Mouse (Mus musculus): ENCODE results near the gene Mia3.
"Not testable (repeated sequence)": the region's sequence is repeated elsewhere in the genome, so short reads cannot be mapped to it uniquely, and the experiment has no call there.

Gene Mia3

DNA sequence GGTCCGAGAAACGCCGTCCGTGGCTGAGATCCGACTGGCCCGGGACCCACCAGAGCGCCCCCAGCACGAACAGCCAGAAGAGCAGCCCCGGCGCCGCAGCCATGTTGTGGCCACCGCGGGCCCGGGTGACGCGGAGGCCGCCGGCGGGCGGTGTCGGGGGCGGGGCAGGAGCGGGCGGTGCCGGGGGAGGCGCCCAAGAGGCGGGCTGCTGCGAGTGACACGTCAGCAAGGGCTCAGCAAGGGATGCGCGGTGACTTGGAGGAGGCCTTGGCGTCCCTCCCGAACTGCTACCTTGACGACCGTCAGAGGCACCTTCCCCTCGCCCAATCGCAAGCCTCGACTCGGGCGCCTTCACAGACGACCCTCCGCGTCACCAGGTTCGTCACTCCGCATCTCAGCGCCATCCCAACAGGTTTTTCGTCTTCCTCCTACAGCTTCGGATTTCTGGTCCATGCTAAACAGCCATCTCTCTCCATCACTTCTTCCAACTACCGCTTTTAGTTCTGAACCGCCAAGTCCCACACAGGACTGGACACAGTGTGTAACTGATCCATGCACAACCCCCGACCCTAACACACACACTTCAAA, at the start of gene Mia3:
Mia3 (minus strand) TSS at position 127 of the 588 bp plus-strand sequence.
- peak; percentile 95 for DNase-seq (ENCODE audit: low read depth, low spot score)

DNA sequence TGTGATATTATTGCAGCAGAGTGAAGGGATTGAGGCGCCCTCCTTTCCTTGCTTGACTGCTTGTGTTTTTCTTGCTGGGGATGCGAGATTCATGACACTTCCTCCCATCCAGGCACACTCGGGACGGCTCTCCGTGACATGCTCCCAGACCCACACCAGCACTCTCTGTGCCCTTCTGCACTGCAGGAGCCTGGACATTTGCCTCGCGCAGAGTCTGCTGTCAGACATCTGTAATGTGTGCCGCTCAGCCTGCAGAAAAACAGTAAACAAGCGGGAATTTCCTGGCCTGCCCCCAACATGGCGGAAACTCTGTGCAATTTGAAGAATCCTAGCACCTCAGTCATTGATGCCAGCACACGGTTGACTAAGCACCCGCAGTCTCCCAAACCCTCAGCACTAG, 48.5 kb upstream of the Mia3 start, which contains the start of gene Hhipl2:
Hhipl2 (plus strand) TSS at position 343 of the 400 bp plus-strand sequence.
- no peak for DNase-seq (ENCODE audit: low read depth, low spot score)

DNA sequence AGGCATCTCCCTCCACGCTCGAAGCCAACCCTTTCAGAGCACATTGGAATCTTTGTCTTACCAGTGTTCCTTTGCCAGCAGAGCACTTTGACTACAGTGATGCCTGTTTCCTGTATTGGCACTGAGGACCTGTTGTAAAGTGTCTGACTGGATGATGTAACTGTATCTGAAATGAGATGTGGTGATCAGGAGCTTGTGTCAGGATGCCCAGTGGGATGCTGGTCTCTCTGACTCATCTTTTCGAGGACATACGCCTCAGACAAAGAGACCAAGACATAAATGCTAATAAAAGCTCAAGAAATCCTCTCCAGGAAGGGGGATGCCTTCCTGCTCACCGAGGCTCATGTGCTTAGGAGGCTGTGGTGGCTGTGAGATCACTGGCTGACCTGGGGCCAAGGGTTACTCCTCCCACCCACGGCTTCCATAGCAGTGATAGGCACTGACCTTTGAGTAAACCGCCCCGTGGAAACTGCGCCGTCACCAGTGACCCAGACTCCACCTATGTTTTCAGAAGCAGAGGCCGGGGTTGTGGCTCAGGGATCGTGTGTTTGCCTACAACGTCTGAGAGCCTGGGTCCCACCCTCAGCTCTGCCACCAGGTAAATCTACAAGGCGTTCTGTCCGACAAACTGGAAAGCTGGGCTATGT, 44.9 kb upstream of the Mia3 start:
- DNase-seq (ENCODE audit: low read depth, low spot score) = no peak

GRCm38 (mm10) chr1:183403396-183403795, 34.0 kb upstream of the Mia3 start:
- no peak for DNase-seq (ENCODE audit: low read depth, low spot score)

DNA sequence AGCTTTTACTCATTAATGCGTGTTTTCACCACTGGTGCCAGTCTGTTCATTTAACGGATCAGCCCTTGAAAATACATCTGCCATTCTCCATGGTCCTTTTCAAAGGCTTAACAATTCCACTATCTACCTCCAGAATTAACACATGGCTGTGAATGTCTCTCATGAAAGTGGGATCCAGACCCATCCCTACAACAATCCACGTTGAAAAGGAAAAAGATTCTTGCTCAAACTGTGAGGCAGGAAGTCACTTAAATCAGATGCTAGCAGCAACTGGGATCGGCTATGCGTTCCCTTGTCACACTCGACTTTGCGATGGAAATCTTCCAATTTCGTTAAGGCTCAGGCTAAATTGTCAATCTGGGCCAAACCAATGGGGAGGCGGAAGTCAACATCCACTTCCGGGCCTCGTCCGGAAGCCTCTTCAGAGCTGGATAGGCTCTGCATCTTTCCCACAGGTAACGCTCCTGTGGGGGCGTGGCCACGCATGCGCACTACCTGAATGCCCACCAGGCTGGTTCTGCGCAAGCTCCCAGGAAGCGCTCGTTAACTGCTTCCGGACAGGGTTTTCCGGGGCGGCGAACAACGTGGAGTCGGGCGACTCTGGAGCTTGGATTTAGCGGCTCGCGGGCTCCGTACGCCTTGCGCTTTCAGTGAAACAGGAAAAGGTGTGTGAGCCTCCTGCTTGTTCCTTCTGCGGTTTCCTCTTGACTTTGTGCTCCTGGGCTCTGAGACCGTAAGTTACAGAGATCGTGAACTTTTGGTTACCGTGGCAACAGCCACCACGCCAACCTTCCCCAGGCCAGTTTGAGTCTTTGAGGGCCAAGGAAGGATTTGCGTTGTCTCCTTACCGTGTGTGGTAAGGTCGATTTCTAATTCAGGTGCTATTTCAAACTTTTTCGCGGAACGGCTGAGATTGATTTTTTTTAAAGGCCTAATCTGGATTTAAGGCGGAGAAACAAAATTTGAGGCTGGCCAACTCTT, 19.4 kb upstream of the Mia3 start, which contains the start of gene Taf1a:
Taf1a (plus strand) TSS at position 556 of the 981 bp plus-strand sequence.
- peak; percentile 95 for DNase-seq (ENCODE audit: low read depth, low spot score)

DNA sequence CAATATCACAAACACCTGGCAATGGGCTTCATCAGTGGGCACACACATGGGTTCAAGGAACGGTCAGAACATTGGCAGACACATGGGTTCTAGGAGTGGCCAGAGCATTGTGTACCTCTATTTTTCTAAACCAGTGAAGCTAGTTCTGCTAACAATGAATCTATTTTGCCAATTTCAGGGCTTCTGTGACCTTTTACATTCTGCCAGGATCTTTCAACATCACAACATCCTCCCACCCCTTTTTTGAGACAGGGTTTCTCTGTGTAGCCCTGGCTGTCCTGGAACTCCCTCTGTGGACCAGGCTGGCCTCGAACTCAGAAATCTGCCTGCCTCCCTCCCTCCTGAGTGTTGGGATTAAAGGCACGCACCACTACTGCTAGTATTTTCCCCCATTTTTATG, 18.1 kb upstream of the Mia3 start:
- DNase-seq (ENCODE audit: low read depth, low spot score) = not testable (repeated sequence)

DNA sequence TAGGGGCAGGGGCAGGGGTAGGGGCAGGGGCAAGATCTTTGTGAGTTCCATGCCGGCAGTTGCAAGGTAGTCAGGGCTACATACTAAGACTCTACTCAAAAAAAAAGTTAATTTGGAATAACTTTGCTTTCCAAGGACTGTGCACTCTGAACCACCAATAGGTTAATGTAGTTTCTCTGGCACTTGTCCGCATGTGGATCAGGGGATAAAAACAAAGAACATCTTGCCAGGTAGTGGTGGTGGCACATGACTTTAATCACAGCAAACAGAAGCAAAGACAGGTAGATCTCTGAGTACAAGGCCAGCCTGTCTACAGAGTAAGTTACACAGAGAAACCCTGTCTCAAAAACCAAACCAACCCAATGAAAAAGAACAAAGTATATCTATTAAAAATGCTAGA, 13.3 kb upstream of the Mia3 start:
- DNase-seq (ENCODE audit: low read depth, low spot score) = no peak

DNA sequence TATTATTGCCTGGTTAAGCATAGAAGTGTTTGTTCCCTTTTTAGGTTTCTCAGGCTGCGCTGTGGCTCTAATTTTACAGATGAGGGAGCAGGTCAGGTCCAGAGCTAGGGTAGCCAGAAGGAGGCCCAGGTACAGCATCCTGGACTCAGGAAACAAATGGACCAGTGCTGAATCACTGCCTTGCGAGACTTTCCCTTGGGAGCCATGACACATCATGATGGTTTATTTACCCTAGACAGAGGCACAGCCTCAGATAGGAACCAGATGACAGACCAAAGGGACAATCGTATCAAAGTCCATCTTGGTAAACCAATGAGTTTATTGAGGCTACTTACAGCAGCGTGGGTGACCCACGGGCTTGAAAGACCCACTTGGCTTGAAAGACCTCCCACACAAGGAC, 12.5 kb upstream of the Mia3 start:
- no peak for DNase-seq (ENCODE audit: low read depth, low spot score)

DNA sequence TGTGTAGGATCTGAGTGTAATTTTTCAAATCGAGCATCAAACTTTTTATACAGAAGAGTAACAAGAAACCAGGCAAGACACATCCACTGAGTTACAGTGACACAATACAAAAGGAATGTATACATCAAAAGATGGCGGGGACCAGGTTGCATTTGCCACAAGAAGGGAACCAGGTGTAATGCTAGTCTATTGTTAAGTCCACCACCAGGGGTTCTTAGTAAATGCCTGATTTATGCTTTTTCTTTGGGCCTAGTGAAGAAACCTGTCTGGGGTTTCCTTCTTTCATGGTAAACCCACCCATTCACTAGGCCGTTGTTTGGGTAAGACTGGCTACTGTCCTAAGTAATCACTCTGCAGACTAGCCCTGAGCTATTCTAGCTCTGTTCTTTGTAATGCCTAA, 10.0 kb upstream of the Mia3 start:
- DNase-seq (ENCODE audit: low read depth, low spot score) = not testable (repeated sequence)

GRCm38 (mm10) chr1:183378321-183378941, 9.1 kb upstream of the Mia3 start:
- DNase-seq (ENCODE audit: low read depth, low spot score) = no peak

GRCm38 (mm10) chr1:183377045-183377444, 7.7 kb upstream of the Mia3 start:
- no peak for DNase-seq (ENCODE audit: low read depth, low spot score)

DNA sequence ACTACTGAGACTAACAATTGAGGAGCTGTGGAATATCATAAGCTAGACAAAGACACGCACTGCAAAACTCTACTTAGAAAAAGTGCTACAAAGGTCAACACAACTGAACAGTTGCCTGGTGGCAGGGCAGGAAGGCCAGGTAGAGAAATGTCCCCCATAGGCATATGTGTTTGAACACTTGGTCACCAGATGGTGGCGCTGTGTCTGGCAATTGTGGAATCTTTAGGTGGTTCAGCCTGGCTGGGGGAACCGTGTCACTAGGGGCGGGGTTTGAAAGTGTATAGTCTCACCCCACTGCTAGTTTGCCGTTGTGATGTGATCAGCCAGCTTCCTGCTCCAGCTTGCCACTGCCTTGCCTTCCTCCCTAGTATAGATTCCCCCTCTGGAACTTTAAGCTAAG, 5.4 kb upstream of the Mia3 start:
- no peak for DNase-seq (ENCODE audit: low read depth, low spot score)

- no peak for DNase-seq (ENCODE audit: low read depth, low spot score)
Measured at GRCm38 (mm10) chr1:183368601-183369400, 552 bp downstream of the Mia3 start.

DNA sequence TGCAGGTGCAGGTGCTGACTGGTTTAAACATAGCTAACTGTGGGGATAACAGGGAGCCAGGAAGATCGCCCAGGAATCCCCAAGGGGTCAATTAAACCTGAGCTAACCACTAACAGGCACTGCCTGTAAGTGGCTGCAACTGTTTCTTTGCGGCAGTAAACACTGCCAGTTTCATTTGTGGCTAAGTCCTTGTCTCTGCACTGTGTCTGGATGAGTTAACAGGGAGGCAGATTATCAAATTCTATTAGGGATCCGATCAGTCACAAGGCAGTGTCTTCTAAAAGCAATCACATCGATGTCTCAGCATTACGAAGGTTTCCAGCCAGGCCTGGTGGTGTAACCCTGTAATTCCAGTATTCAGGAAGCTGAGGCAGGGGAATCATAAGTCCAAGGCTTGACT, 3.0 kb downstream of the Mia3 start:
- DNase-seq (ENCODE audit: low read depth, low spot score) = no peak

GRCm38 (mm10) chr1:183363577-183363867, 5.8 kb downstream of the Mia3 start:
- DNase-seq (ENCODE audit: low read depth, low spot score) = no peak

GRCm38 (mm10) chr1:183362729-183363576, 6.4 kb downstream of the Mia3 start:
- DNase-seq (ENCODE audit: low read depth, low spot score) = no peak

- no peak for DNase-seq (ENCODE audit: low read depth, low spot score)
Measured at GRCm38 (mm10) chr1:183362301-183362700, 7.1 kb downstream of the Mia3 start.

GRCm38 (mm10) chr1:183358901-183359300, 10.5 kb downstream of the Mia3 start:
- no peak for DNase-seq (ENCODE audit: low read depth, low spot score)

- peak; percentile 60 for DNase-seq (ENCODE audit: low read depth, low spot score)
Measured at GRCm38 (mm10) chr1:183349840-183350239, 19.5 kb downstream of the Mia3 start.

GRCm38 (mm10) chr1:183345817-183346195, 23.5 kb downstream of the Mia3 start:
- no peak for DNase-seq (ENCODE audit: low read depth, low spot score)
